In the genomic region with DNA sequence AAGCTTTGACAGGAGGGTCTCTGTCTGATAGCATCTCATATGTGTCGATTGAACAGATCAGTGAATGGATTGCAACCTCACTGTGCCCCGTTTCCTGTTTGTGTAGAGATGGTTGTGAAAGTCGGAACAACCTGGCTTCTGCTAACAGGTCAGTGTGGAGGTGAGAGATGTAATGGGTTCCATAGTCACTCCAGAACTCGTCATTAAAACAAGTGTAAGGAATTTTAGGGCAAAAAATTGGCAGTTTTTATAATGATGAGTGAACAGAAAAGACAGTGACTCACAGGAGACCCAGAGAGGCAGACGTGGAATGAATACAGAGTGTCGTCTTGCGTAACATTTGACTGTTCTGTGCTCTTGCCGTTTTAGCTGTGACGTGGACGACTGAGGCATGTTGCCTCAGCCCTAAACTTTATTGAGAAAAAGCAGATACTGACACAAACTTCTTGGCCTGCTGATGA, we compare ENCODE assay signal across 8 mouse cellular contexts. TPM values are rescaled to one million over a fixed set of nuclear protein-coding genes. Genes with fewer than 3 reads are reported as not detected.
DNase-seq lines count a peak whose midpoint lies in the region; ATAC-seq and TF ChIP-seq lines count a peak whose summit lies in the region.

No protein-coding gene starts in this region.

- no peaks in the 10 kb centered on the region for H3K9me3 ChIP-seq in heart, embryonic 10.5 days
- no peaks in the 10 kb centered on the region for H3K9me3 ChIP-seq in liver, postnatal 0 days (ENCODE audit: low read length)
- H3K9me3 ChIP-seq in neural tube, embryonic 13.5 days = no peaks in the 10 kb centered on the region

- no peak for TF ChIP-seq CTCF in liver, postnatal 0 days (IDR thresholded peaks at IDR 0.05; ENCODE audit: low read depth)

- H3K4me2 ChIP-seq in liver, postnatal 0 days (ENCODE audit: low read depth, low read length) = peak overlapping the region; percentile 67
- peak overlapping the region; percentile 63 for H3K4me2 ChIP-seq in neural tube, embryonic 13.5 days

- 70% methylated on average over 10 of the region's 10 CpGs for WGBS in heart, embryonic 10.5 days
- 20% methylated on average over 10 of the region's 10 CpGs for WGBS in liver, postnatal 0 days (ENCODE audit: insufficient replicate concordance)
- WGBS in neural tube, embryonic 13.5 days = 66% methylated on average over 10 of the region's 10 CpGs

- peak; percentile 28; the same call in 1 of the 2 replicates for TF ChIP-seq EP300 in liver, postnatal 0 days (IDR thresholded peaks at IDR 0.05; ENCODE audit: low read depth)

- 0 out of 2 replicates have a peak, but pooled peaks have one; percentile 22 for ATAC-seq in frontal cortex, adult (ENCODE audit: low TSS enrichment)
- peak; percentile 53 for ATAC-seq in liver, postnatal 0 days
- ATAC-seq in neural tube, embryonic 13.5 days (ENCODE audit: low read depth) = no peak

- H3K27me3 ChIP-seq in heart, embryonic 10.5 days (ENCODE audit: insufficient read depth, poor library complexity, severe bottlenecking) = no peaks in the 10 kb centered on the region
- H3K27me3 ChIP-seq in liver, postnatal 0 days (ENCODE audit: insufficient read depth, low read length) = no peaks in the 10 kb centered on the region
- no peaks in the 10 kb centered on the region; the same call in 1 of the 2 replicates for H3K27me3 ChIP-seq in neural tube, embryonic 13.5 days

- H3K36me3 ChIP-seq in heart, embryonic 10.5 days = no peaks in the 10 kb centered on the region
- no peaks in the 10 kb centered on the region for H3K36me3 ChIP-seq in liver, postnatal 0 days (replicated peaks; ENCODE audit: insufficient read depth, low read length)
- H3K36me3 ChIP-seq in neural tube, embryonic 13.5 days = no peaks in the 10 kb centered on the region

- 0 out of 2 replicates have a peak overlapping the region, but pooled peaks have one; percentile 6 for H3K9ac ChIP-seq in liver, postnatal 0 days (replicated peaks)
- H3K9ac ChIP-seq in neural tube, embryonic 13.5 days = peak overlapping the region; percentile 90

- H3K4me3 ChIP-seq in heart, embryonic 10.5 days = peak overlapping the region; percentile 97; the same call in 1 of the 2 replicates
- H3K4me3 ChIP-seq in liver, postnatal 0 days (ENCODE audit: low read depth, low read length) = peak overlapping the region; percentile 76
- H3K4me3 ChIP-seq in neural tube, embryonic 13.5 days = peak overlapping the region; percentile 93

- no peak overlapping the region for H3K27ac ChIP-seq in heart, embryonic 10.5 days
- H3K27ac ChIP-seq in liver, postnatal 0 days (ENCODE audit: low read depth) = peak overlapping the region; percentile 86
- H3K27ac ChIP-seq in neural tube, embryonic 13.5 days (replicated peaks) = no peak overlapping the region

- DNase-seq in frontal cortex, postnatal 10 days (ENCODE audit: low spot score in 2 of 2) = no peak
- peak; percentile 38 to 40 for DNase-seq in spleen, postnatal 36 days (ENCODE audit: low spot score in 2 of 2)
- no peak for DNase-seq in spleen, adult 12 weeks (ENCODE audit: low spot score)
- no peak for DNase-seq in heart, embryonic 10.5 days (ENCODE audit: low spot score)
- peak; percentile 47 for DNase-seq in liver, postnatal 0 days
- DNase-seq in cerebellum, adult 11-12 months = no peak

- H3K4me1 ChIP-seq in heart, embryonic 10.5 days = peaks cover 12% of the 10 kb centered on the region; the same call in 1 of the 2 replicates
- H3K4me1 ChIP-seq in liver, postnatal 0 days (ENCODE audit: insufficient read depth) = peaks cover 35% of the 10 kb centered on the region
- H3K4me1 ChIP-seq in neural tube, embryonic 13.5 days (replicated peaks) = peaks cover 46% of the 10 kb centered on the region

RNA-seq across cellular contexts. Expression of a gene that starts 1.6 kb away (rescaled TPM):
- 23.1 and 24.1 TPM in 2 replicates for polyA plus RNA-seq in heart, embryonic 10.5 days (2016; fragmentation: Nextera tagmentation; extraction: Ambion mirVana)
- 15.7 and 17.8 TPM in 2 replicates for polyA plus RNA-seq in liver, postnatal 0 days (2015; fragmentation: Nextera tagmentation; extraction: Ambion mirVana)
- 64.3 and 67.8 TPM in 2 replicates for polyA plus RNA-seq in neural tube, embryonic 13.5 days (2015; fragmentation: Nextera tagmentation; extraction: Ambion mirVana)

RNA-seq across cellular contexts. Expression of a gene that starts 19.4 kb away (rescaled TPM):
- polyA plus RNA-seq in heart, embryonic 10.5 days (2016; fragmentation: Nextera tagmentation; extraction: Ambion mirVana) = 40.9 and 43.5 TPM in 2 replicates
- polyA plus RNA-seq in liver, postnatal 0 days (2015; fragmentation: Nextera tagmentation; extraction: Ambion mirVana) = 19.2 and 19.3 TPM in 2 replicates
- polyA plus RNA-seq in neural tube, embryonic 13.5 days (2015; fragmentation: Nextera tagmentation; extraction: Ambion mirVana) = 50.0 and 58.1 TPM in 2 replicates

Comparison
In these comparisons a context has a peak if more than half of its experiments do, and no peak if none do; other contexts are left out.
1. DNase-seq: peak in spleen, postnatal 36 days (2 of 2) and liver, postnatal 0 days (single experiment); none in frontal cortex, postnatal 10 days (0 of 2), spleen, adult 12 weeks (single experiment), heart, embryonic 10.5 days (single experiment) and cerebellum, adult 11-12 months (single experiment).
2. Peak in every context shown above with its lines, with median percentiles within 50 percentile points of each other: H3K4me3 ChIP-seq.